Mouse (Mus musculus) thymus, adult 2 months (tissue): ENCODE measurements around the gene Tfeb.

ENCODE experiments used
- CTCF ChIP-seq: fragments of 200-500 bp; IDR thresholded peaks from 2 replicates; pipeline ENCODE4 v1.5.1; 2012; ENCODE audit warnings: mild to moderate bottlenecking, control low read depth, low read length, moderate library complexity, borderline replicate concordance; ENCODE audit not compliant: control insufficient read depth, poor library complexity, insufficient read depth; ENCODE audit errors: extremely low read depth
- POLR2A ChIP-seq: fragments of 200-500 bp; IDR thresholded peaks from 2 replicates; pipeline ENCODE4 v1.6.1; 2012; ENCODE audit warnings: mild to moderate bottlenecking, low read length, control low read depth, moderate library complexity; ENCODE audit not compliant: control insufficient read depth, poor library complexity, insufficient read depth; ENCODE audit errors: extremely low read depth

GRCm38 (mm10) chr17:47797383-47797782, 60.6 kb downstream of the Tfeb start:
- TF ChIP-seq CTCF = no peak
- TF ChIP-seq POLR2A = no peak
